Mouse (Mus musculus): Measurements from ENCODE around the gene Mmp9.

DNA sequence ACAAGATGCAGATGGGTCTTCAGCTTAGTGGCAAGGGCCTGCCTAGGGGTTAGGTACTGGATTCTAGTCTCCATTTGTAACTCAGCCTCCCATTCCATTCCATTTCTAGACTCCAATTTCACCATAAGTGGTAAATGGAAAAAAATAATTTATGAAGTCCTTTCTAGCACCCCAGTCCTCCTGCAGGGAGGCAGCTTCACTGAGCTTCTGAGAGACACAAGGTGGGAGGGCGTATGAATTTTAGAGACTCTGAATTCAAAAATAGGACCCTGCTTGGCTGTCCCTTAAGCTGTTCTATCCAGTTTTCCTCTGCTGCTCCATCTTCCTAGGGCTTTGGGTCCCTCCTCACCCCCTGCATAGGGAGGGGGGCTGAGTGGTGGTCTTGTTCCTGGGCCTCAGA, 24.4 kb downstream of the Mmp9 start:
- TF ChIP-seq CTCF (conservative IDR thresholded peaks at IDR 0.05; ENCODE audit: low read length) (no peak), NANOG (IDR thresholded peaks at IDR 0.05; ENCODE audit: borderline replicate concordance, low read length) (no peak)

Measured in E14TG2a.4 (cell line).